Mouse (Mus musculus): ENCODE results near the gene Prg2.

DNA sequence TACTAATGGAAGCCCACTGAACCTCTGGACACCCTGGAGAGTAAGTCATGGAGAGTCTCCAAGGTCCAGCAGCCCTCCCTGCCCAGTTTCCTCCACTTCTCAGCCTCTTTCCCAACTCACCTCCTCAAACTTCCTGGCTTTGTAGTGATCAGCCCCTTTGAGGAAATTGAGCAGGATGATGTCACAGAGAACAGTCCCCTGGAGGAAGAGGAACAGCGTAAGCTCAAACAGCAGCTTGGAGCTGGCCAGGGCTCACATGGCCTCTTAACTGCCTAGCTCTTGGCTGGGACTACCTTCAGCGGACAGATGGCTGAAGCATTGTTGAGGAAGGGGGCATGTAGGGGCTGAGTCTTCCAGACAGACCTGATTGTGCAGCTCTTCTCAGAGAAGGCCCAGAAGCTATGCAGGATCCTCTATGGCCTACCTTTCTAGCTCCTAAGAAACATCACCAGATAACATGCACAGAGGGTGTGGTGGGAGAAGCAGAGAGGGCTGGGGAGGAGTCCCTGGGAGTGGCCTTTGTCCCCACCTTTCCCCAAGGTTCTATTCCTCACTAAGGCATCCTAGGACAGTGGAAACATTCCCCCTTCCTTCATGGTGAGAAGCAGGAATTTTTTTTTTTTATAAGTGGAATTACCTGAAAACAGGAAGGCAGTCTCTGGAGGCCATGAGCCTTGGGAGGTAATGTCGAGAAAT lies 19.4 kb downstream of the Prg2 start:
- TF ChIP-seq ZC3H11A (IDR thresholded peaks at IDR 0.05; ENCODE audit: low read depth, low read length) (no peak), CTCF (IDR thresholded peaks at IDR 0.05 in 2 of 3, conservative IDR thresholded peaks at IDR 0.05 in 1 of 3; ENCODE audit: control insufficient read depth in 1 of 3, insufficient read depth in 1 of 3, low read depth in 2 of 3, low read length in 3 of 3, poor library complexity in 1 of 3, severe bottlenecking in 1 of 3) (no peak), ETS1 (IDR thresholded peaks at IDR 0.05; ENCODE audit: low read depth, low read length) (no peak), TBP (IDR thresholded peaks at IDR 0.05; ENCODE audit: low read depth, low read length) (no peak)

All from MEL (cell line).